Mouse (Mus musculus): ENCODE measurements around the gene Pnmt.

- TF ChIP-seq TAL1 (IDR thresholded peaks at IDR 0.05; ENCODE audit: low read length): no peak
- TF ChIP-seq GATA1 (IDR thresholded peaks at IDR 0.05; ENCODE audit: low read length): no peak
Measured at GRCm38 (mm10) chr11:98437441-98437840, 51.2 kb downstream of the Pnmt start.
